Mouse (Mus musculus) lung, postnatal 0 days (tissue): ENCODE measurements at regions not wholly inside any gene's neighbourhood (a gene's known extent, or its start where the extent isn't known, plus 50 kb on each side); places are given as distances from the start of the nearest gene placed in this dataset.
A peak's percentile ranks its signal among the peaks of the same experiment; 100 is the strongest.

Experiments used
- ATAC-seq: fragments of 200-750 bp; cut with Nextera tagmentation; 2 replicates; pipeline ENCODE4 v1.8.0; 2017; ENCODE audit warnings: moderate library complexity
- DNase-seq: peaks from one replicate; pipeline ENCODE4 v3.0.0-alpha.2; 2016; ENCODE audit warnings: low spot score
- H3K27ac ChIP-seq: fragments of 300-500 bp; sonication (generic); 2 replicates; pipeline ENCODE4 v1.5.1; 2014; ENCODE audit warnings: antibody characterized with exemption, mild to moderate bottlenecking, low read length, mixed read lengths
- H3K27me3 ChIP-seq: fragments of 300-500 bp; sonication (generic); replicated peaks from 2 replicates; pipeline ENCODE4 v1.6.1; 2014; ENCODE audit warnings: low read length, mixed read lengths; ENCODE audit not compliant: insufficient read depth
- H3K36me3 ChIP-seq: fragments of 300-500 bp; sonication (generic); 2 replicates; pipeline ENCODE4 v1.6.1; 2014; ENCODE audit warnings: low read length, mixed read lengths; ENCODE audit not compliant: insufficient read depth
- H3K4me1 ChIP-seq: fragments of 300-500 bp; sonication (generic); 2 replicates; pipeline ENCODE4 v1.6.1; 2014; ENCODE audit warnings: antibody characterized with exemption, low read depth, low read length, mixed read lengths; ENCODE audit not compliant: insufficient read depth
- H3K4me2 ChIP-seq: fragments of 300-500 bp; sonication (generic); replicated peaks from 2 replicates; pipeline ENCODE4 v1.6.1; 2014; ENCODE audit warnings: low read depth, mild to moderate bottlenecking, low read length, moderate library complexity, mixed read lengths
- H3K4me3 ChIP-seq: fragments of 300-500 bp; sonication (generic); 2 replicates; pipeline ENCODE4 v1.5.1; 2014; ENCODE audit warnings: low read depth, low read length
- H3K9ac ChIP-seq: fragments of 300-500 bp; sonication (generic); replicated peaks from 2 replicates; pipeline ENCODE4 v1.6.1; 2014; ENCODE audit warnings: low read depth, mild to moderate bottlenecking
- H3K9me3 ChIP-seq: fragments of 300-500 bp; sonication (generic); 2 replicates; pipeline ENCODE4 v1.6.1; 2016; ENCODE audit warnings: low read length, mixed read lengths
- CTCF ChIP-seq: IDR thresholded peaks from 2 replicates; pipeline ENCODE4 v1.5.1; 2016; ENCODE audit warnings: antibody characterized with exemption, mild to moderate bottlenecking
- EP300 ChIP-seq: IDR thresholded peaks from 2 replicates; pipeline ENCODE4 v1.6.1; 2016; ENCODE audit warnings: antibody characterized with exemption, mild to moderate bottlenecking, control low read depth
- WGBS: fragments of 180-500 bp; shearing (Covaris S2); extraction: QIAGEN DNeasy Blood & Tissue Kit; methylation state at CpG from one replicate; pipeline ENCODE4 v1.1.7; 2014; 5-methylcytosine and 5-hydroxymethylcytosine counted together

GRCm38 (mm10) chr13:26594313-26594712, 175.7 kb downstream of the Hdgfl1 start:
- ATAC-seq: no peak
- H3K27ac ChIP-seq: no peak overlapping the region

GRCm38 (mm10) chr13:26593750-26594149, 176.2 kb downstream of the Hdgfl1 start:
- no peaks in the 10 kb centered on the region for H3K4me1 ChIP-seq
- no peak overlapping the region for H3K4me3 ChIP-seq
- H3K4me2 ChIP-seq: no peak overlapping the region
- no peak overlapping the region for H3K27ac ChIP-seq
- no peak overlapping the region for H3K9ac ChIP-seq
- H3K27me3 ChIP-seq: no peaks in the 10 kb centered on the region
- no peaks in the 10 kb centered on the region for H3K36me3 ChIP-seq
- TF ChIP-seq CTCF (no peak), EP300 (no peak)
- ATAC-seq: no peak
- no peak for DNase-seq
- no peaks in the 10 kb centered on the region for H3K9me3 ChIP-seq
- 91% methylated on average over 1 of the region's 1 CpGs for WGBS

More at GRCm38 (mm10) chr13:26594313-26594712, 175.7 kb downstream of the Hdgfl1 start:
- no peak overlapping the region for H3K4me2 ChIP-seq
- H3K36me3 ChIP-seq: no peaks in the 10 kb centered on the region
- DNase-seq: no peak
- no peaks in the 10 kb centered on the region for H3K27me3 ChIP-seq
- no peaks in the 10 kb centered on the region for H3K9me3 ChIP-seq
- no peak overlapping the region for H3K4me3 ChIP-seq
- no peak overlapping the region for H3K9ac ChIP-seq
- TF ChIP-seq CTCF (no peak), EP300 (no peak)
- H3K4me1 ChIP-seq: no peaks in the 10 kb centered on the region

- H3K9ac ChIP-seq: no peak overlapping the region
- H3K9me3 ChIP-seq: no peaks in the 10 kb centered on the region
- no peaks in the 10 kb centered on the region for H3K4me1 ChIP-seq
- H3K36me3 ChIP-seq: no peaks in the 10 kb centered on the region
- ATAC-seq: no peak
- no peak overlapping the region for H3K27ac ChIP-seq
- no peak for DNase-seq
- H3K4me3 ChIP-seq: no peak overlapping the region
- no peak overlapping the region for H3K4me2 ChIP-seq
- H3K27me3 ChIP-seq: no peaks in the 10 kb centered on the region
- TF ChIP-seq EP300: no peak
- WGBS: 64% methylated on average over 2 of the region's 2 CpGs
These were observed 193.9 kb downstream of the Hdgfl1 start for GRCm38 (mm10) chr13:26575890-26576543.

- DNase-seq (no peak), ATAC-seq (no peak)
- H3K36me3 ChIP-seq: no peaks in the 10 kb centered on the region
- H3K4me3 ChIP-seq: no peak overlapping the region
- no peak overlapping the region for H3K27ac ChIP-seq
- H3K4me2 ChIP-seq: no peak overlapping the region
- no peak for TF ChIP-seq CTCF
- no peak for TF ChIP-seq EP300
- no peaks in the 10 kb centered on the region for H3K9me3 ChIP-seq
- 76% methylated on average over 4 of the region's 4 CpGs for WGBS
- H3K4me1 ChIP-seq: no peaks in the 10 kb centered on the region
- no peak overlapping the region for H3K9ac ChIP-seq
- no peaks in the 10 kb centered on the region for H3K27me3 ChIP-seq
These were observed 200.5 kb downstream of the Hdgfl1 start for GRCm38 (mm10) chr13:26569422-26569821.

GRCm38 (mm10) chr13:26564941-26565862, 204.8 kb downstream of the Hdgfl1 start:
- no peak overlapping the region for H3K4me2 ChIP-seq
- no peak overlapping the region for H3K4me3 ChIP-seq
- 48% methylated on average over 7 of the region's 7 CpGs for WGBS
- no peaks in the 10 kb centered on the region for H3K9me3 ChIP-seq
- no peak for TF ChIP-seq EP300
- TF ChIP-seq CTCF: no peak
- H3K4me1 ChIP-seq: no peaks in the 10 kb centered on the region
- DNase-seq (no peak), ATAC-seq (no peak)
- no peaks in the 10 kb centered on the region for H3K36me3 ChIP-seq
- H3K27ac ChIP-seq: no peak overlapping the region
- no peak overlapping the region for H3K9ac ChIP-seq
- H3K27me3 ChIP-seq: no peaks in the 10 kb centered on the region

- DNase-seq: peak; percentile 45
- 41% methylated on average over 1 of the region's 1 CpGs for WGBS
- Histone ChIP-seq H3K9me3 (no peaks in the 10 kb centered on the region), H3K27ac (no peak overlapping the region), H3K4me1 (no peaks in the 10 kb centered on the region), H3K27me3 (no peaks in the 10 kb centered on the region), H3K4me2 (no peak overlapping the region), H3K36me3 (no peaks in the 10 kb centered on the region), H3K4me3 (no peak overlapping the region), H3K9ac (no peak overlapping the region)
- TF ChIP-seq EP300: no peak
- peak; percentile 68 for TF ChIP-seq CTCF
- ATAC-seq: no peak
These were observed 211.6 kb downstream of the Hdgfl1 start for GRCm38 (mm10) chr13:26558366-26558765.
